ENCODE assay signal across 11 mouse cellular contexts in genomic region chr11:54834596-54834995, GRCm38 (mm10). TPM values are rescaled to one million over a fixed set of nuclear protein-coding genes. Genes with fewer than 3 reads are reported as not detected.
DNase-seq lines count a peak whose midpoint lies in the region; ATAC-seq and TF ChIP-seq lines count a peak whose summit lies in the region.
"Had no signal": no experiment of that assay in that cellular context is flagged by ENCODE, and none has a peak within 500 bp of the region (broad histone marks: within the 10 kb centered on the region; RNA-seq: fewer than 3 reads in every experiment).

No protein-coding gene starts in this region.

- DNase-seq in left cerebral cortex, adult 2 months (ENCODE audit: extremely low spot score in 1 of 2, low spot score in 2 of 2), result no peak
- no peak for DNase-seq in left cerebral cortex, adult 11 months (ENCODE audit: low spot score)
- DNase-seq in c-Kit-negative CD71-positive TER-119-positive erythroid progenitor cells, embryonic 14.5 days (ENCODE audit: low read depth, low spot score), result peak; percentile 44
- DNase-seq in retina, embryonic 14.5 days (ENCODE audit: low spot score), result peak; percentile 20
- no peak for DNase-seq in neural tube, embryonic 10.5 days (ENCODE audit: extremely low spot score, low spot score)
- no peak for DNase-seq in urinary bladder, adult 18-20 months (ENCODE audit: low spot score in 2 of 2)

- no peaks in the 10 kb centered on the region for H3K27me3 ChIP-seq in E14TG2a.4 (ENCODE audit: insufficient read depth, low read length)
- H3K27me3 ChIP-seq: embryonic facial prominence, embryonic 13.5 days had no signal

- intact Hi-C loops in left cerebral cortex, adult 2 months (cut with DNase I), result loop anchor here (1.0 kb wide), 1 partner anchor 108 kb away; no protein-coding TSS in a partner anchor

- no peaks in the 10 kb centered on the region for H3K9me3 ChIP-seq in E14TG2a.4 (ENCODE audit: low read length)
- H3K9me3 ChIP-seq: embryonic facial prominence, embryonic 13.5 days; heart, embryonic 10.5 days had no signal

- TF ChIP-seq CTCF in left cerebral cortex, adult 2 months (IDR thresholded peaks at IDR 0.05), result peak; percentile 33
- TF ChIP-seq CTCF in E14TG2a.4 (conservative IDR thresholded peaks at IDR 0.05; ENCODE audit: low read length), result peak; percentile 95

- H3K4me3 ChIP-seq in left cerebral cortex, adult 2 months, result no peak overlapping the region
- no peak overlapping the region for H3K4me3 ChIP-seq in E14TG2a.4 (replicated peaks; ENCODE audit: low read length)
- H3K4me3 ChIP-seq: embryonic facial prominence, embryonic 13.5 days; heart, embryonic 10.5 days had no signal

- H3K27ac ChIP-seq in left cerebral cortex, adult 2 months, result peak overlapping the region; percentile 81
- H3K27ac ChIP-seq: embryonic facial prominence, embryonic 13.5 days; heart, embryonic 10.5 days had no signal

- peaks cover 5% of the 10 kb centered on the region for H3K4me1 ChIP-seq in E14TG2a.4 (replicated peaks; ENCODE audit: low read depth, low read length)
- H3K4me1 ChIP-seq: embryonic facial prominence, embryonic 13.5 days; heart, embryonic 10.5 days had no signal

- ATAC-seq in granulocyte monocyte progenitor cell, adult 5-6 weeks (replicated peaks; ENCODE audit: poor library complexity, severe bottlenecking), result no peak
- ATAC-seq: intestine, embryonic 16.5 days had no signal

- no peaks in the 10 kb centered on the region for H3K36me3 ChIP-seq in E14TG2a.4 (ENCODE audit: insufficient read depth, low read length)
- H3K36me3 ChIP-seq: heart, embryonic 10.5 days had no signal

RNA-seq across cellular contexts. Expression of gene Lyrm7, which starts 26.1 kb away (rescaled TPM):
- total RNA-seq in left cerebral cortex, adult 2 months (2021), result 10 to 100 TPM; 25.8 to 27.2 TPM
- total RNA-seq in granulocyte monocyte progenitor cell, adult 5-6 weeks (2014; fragmentation: Nextera tagmentation), result 4.0 and 9.3 TPM in 2 replicates
- total RNA-seq in granulocyte monocyte progenitor cell, adult 5-6 weeks (2017), result 2.0 and 11.1 TPM in 2 replicates

RNA-seq across cellular contexts. Expression of gene Hint1, which starts 31.6 kb away (rescaled TPM):
- total RNA-seq in left cerebral cortex, adult 2 months (2021), result 100 to 1,000 TPM; 234 to 245 TPM
- 686 and 699 TPM in 2 replicates for total RNA-seq in granulocyte monocyte progenitor cell, adult 5-6 weeks (2014; fragmentation: Nextera tagmentation)
- total RNA-seq in granulocyte monocyte progenitor cell, adult 5-6 weeks (2017), result 600 and 654 TPM in 2 replicates

RNA-seq across cellular contexts. Expression of gene Cdc42se2, which starts 47.1 kb away (rescaled TPM):
- total RNA-seq in left cerebral cortex, adult 2 months (2021), result 100 to 1,000 TPM; 122 to 126 TPM
- 41.6 and 47.5 TPM in 2 replicates for total RNA-seq in granulocyte monocyte progenitor cell, adult 5-6 weeks (2014; fragmentation: Nextera tagmentation)
- 48.0 and 48.6 TPM in 2 replicates for total RNA-seq in granulocyte monocyte progenitor cell, adult 5-6 weeks (2017)

Comparison
In these comparisons a context has a peak if more than half of its experiments do, and no peak if none do; other contexts are left out.
1. DNase-seq: peak in c-Kit-negative CD71-positive TER-119-positive erythroid progenitor cells, embryonic 14.5 days (single experiment) and retina, embryonic 14.5 days (single experiment); none in left cerebral cortex, adult 2 months (0 of 2), left cerebral cortex, adult 11 months (single experiment), neural tube, embryonic 10.5 days (single experiment) and urinary bladder, adult 18-20 months (0 of 2).